Mouse (Mus musculus): ENCODE results near the gene Bglap2. TPM values are rescaled to one million over a fixed set of nuclear protein-coding genes. Genes with fewer than 3 reads are reported as not detected.

Bglap2 gene
- polyA plus RNA-seq, 1 experiment from 2014 or later, result 20.1 TPM

GRCm38 (mm10) chr3:88365705-88366361 lies 12.7 kb downstream of the Bglap2 start:
- DNase-seq (ENCODE audit: low spot score) (no peak), ATAC-seq (ENCODE audit: low FRiP score, low TSS enrichment) (no peak)
- no peak overlapping the region for H3K27ac ChIP-seq (replicated peaks)
- no peak for TF ChIP-seq EP300 (optimal IDR thresholded peaks at IDR 0.05)
- TF ChIP-seq CTCF (IDR thresholded peaks at IDR 0.05; ENCODE audit: low read depth), result peak; percentile 15; the same call in 1 of the 2 replicates
- WGBS, result 51% methylated on average over 34 of the region's 34 CpGs
- peaks cover 14% of the 10 kb centered on the region; the same call in 1 of the 2 replicates for H3K36me3 ChIP-seq (ENCODE audit: control insufficient read depth, insufficient read depth, low read length)
- H3K4me3 ChIP-seq (ENCODE audit: low read depth, low read length), result no peak overlapping the region
- H3K27me3 ChIP-seq (ENCODE audit: control insufficient read depth, insufficient read depth, low read length), result no peaks in the 10 kb centered on the region
- H3K9ac ChIP-seq (ENCODE audit: low read length), result no peak overlapping the region
- H3K4me2 ChIP-seq (replicated peaks; ENCODE audit: low read depth), result no peak overlapping the region
- no peaks in the 10 kb centered on the region for H3K9me3 ChIP-seq (ENCODE audit: control insufficient read depth, low read length)
- peaks cover 3% of the 10 kb centered on the region; the same call in 1 of the 2 replicates for H3K4me1 ChIP-seq (replicated peaks; ENCODE audit: control insufficient read depth, insufficient read depth)

GRCm38 (mm10) chr3:88364337-88364736 lies 14.2 kb downstream of the Bglap2 start, which contains the start of gene Paqr6:
Paqr6 (plus strand) TSS chr3:88364584.
- no peak for TF ChIP-seq EP300 (optimal IDR thresholded peaks at IDR 0.05)
- TF ChIP-seq CTCF (IDR thresholded peaks at IDR 0.05; ENCODE audit: low read depth), result no peak
- H3K4me3 ChIP-seq (ENCODE audit: low read depth, low read length), result peak within 1 kb of the TSS; percentile 30
- H3K27ac ChIP-seq (replicated peaks), result peak within 1 kb of the TSS; percentile 20; the same call in 1 of the 2 replicates
- 3% methylated on average over 16 of the region's 16 CpGs for WGBS
- peak within 1 kb of the TSS; percentile 50; the same call in 1 of the 2 replicates for H3K9ac ChIP-seq (ENCODE audit: low read length)
- no peaks in the 10 kb centered on the region for H3K9me3 ChIP-seq (ENCODE audit: control insufficient read depth, low read length)
- ATAC-seq (ENCODE audit: low FRiP score, low TSS enrichment) (peak; percentile 50; the same call in 1 of the 2 replicates), DNase-seq (ENCODE audit: low spot score) (peak; percentile 81)
- peak within 1 kb of the TSS; percentile 51 for H3K4me2 ChIP-seq (replicated peaks; ENCODE audit: low read depth)
- H3K4me1 ChIP-seq (replicated peaks; ENCODE audit: control insufficient read depth, insufficient read depth), result peaks cover 3% of the 10 kb centered on the region; the same call in 1 of the 2 replicates
- H3K36me3 ChIP-seq (ENCODE audit: control insufficient read depth, insufficient read depth, low read length), result peaks cover 27% of the 10 kb centered on the region
- no peaks in the 10 kb centered on the region for H3K27me3 ChIP-seq (ENCODE audit: control insufficient read depth, insufficient read depth, low read length)

- no peak for DNase-seq (ENCODE audit: low spot score)
- Histone ChIP-seq H3K36me3 (ENCODE audit: control insufficient read depth, insufficient read depth, low read length) (peaks cover 34% of the 10 kb centered on the region), H3K27ac (replicated peaks) (peak overlapping the region; percentile 20; the same call in 1 of the 2 replicates), H3K9ac (ENCODE audit: low read length) (no peak overlapping the region), H3K4me2 (replicated peaks; ENCODE audit: low read depth) (no peak overlapping the region), H3K27me3 (ENCODE audit: control insufficient read depth, insufficient read depth, low read length) (no peaks in the 10 kb centered on the region), H3K4me3 (ENCODE audit: low read depth, low read length) (no peak overlapping the region; the same call in 1 of the 2 replicates), H3K4me1 (replicated peaks; ENCODE audit: control insufficient read depth, insufficient read depth) (peaks cover 3% of the 10 kb centered on the region; the same call in 1 of the 2 replicates), H3K9me3 (ENCODE audit: control insufficient read depth, low read length) (no peaks in the 10 kb centered on the region)
- TF ChIP-seq CTCF (IDR thresholded peaks at IDR 0.05; ENCODE audit: low read depth), result no peak
- no peak for TF ChIP-seq EP300 (optimal IDR thresholded peaks at IDR 0.05)
- WGBS, result 45% methylated on average over 4 of the region's 4 CpGs
- 0 out of 2 replicates have a peak, but pooled peaks have one; percentile 13 for ATAC-seq (ENCODE audit: low FRiP score, low TSS enrichment)
Measured at GRCm38 (mm10) chr3:88363700-88364099, 14.8 kb downstream of the Bglap2 start.

- Histone ChIP-seq H3K4me3 (ENCODE audit: low read depth, low read length) (no peak overlapping the region), H3K27me3 (ENCODE audit: control insufficient read depth, insufficient read depth, low read length) (no peaks in the 10 kb centered on the region), H3K9me3 (ENCODE audit: control insufficient read depth, low read length) (no peaks in the 10 kb centered on the region), H3K9ac (ENCODE audit: low read length) (no peak overlapping the region), H3K36me3 (ENCODE audit: control insufficient read depth, insufficient read depth, low read length) (peaks cover 46% of the 10 kb centered on the region), H3K27ac (replicated peaks) (no peak overlapping the region), H3K4me2 (replicated peaks; ENCODE audit: low read depth) (no peak overlapping the region), H3K4me1 (replicated peaks; ENCODE audit: control insufficient read depth, insufficient read depth) (peaks cover 3% of the 10 kb centered on the region; the same call in 1 of the 2 replicates)
- no peak for TF ChIP-seq EP300 (optimal IDR thresholded peaks at IDR 0.05)
- no peak for TF ChIP-seq CTCF (IDR thresholded peaks at IDR 0.05; ENCODE audit: low read depth)
- no peak for DNase-seq (ENCODE audit: low spot score)
- ATAC-seq (ENCODE audit: low FRiP score, low TSS enrichment), result no peak
- 75% methylated on average over 2 of the region's 2 CpGs for WGBS
Measured at GRCm38 (mm10) chr3:88361612-88362313, 16.7 kb downstream of the Bglap2 start.

GRCm38 (mm10) chr3:88361096-88361495 lies 17.4 kb downstream of the Bglap2 start:
- Histone ChIP-seq H3K27ac (replicated peaks) (no peak overlapping the region), H3K4me3 (ENCODE audit: low read depth, low read length) (no peak overlapping the region), H3K36me3 (ENCODE audit: control insufficient read depth, insufficient read depth, low read length) (peaks cover 52% of the 10 kb centered on the region), H3K27me3 (ENCODE audit: control insufficient read depth, insufficient read depth, low read length) (no peaks in the 10 kb centered on the region), H3K9ac (ENCODE audit: low read length) (no peak overlapping the region), H3K4me1 (replicated peaks; ENCODE audit: control insufficient read depth, insufficient read depth) (peaks cover 3% of the 10 kb centered on the region; the same call in 1 of the 2 replicates), H3K9me3 (ENCODE audit: control insufficient read depth, low read length) (no peaks in the 10 kb centered on the region), H3K4me2 (replicated peaks; ENCODE audit: low read depth) (no peak overlapping the region)
- WGBS, result 72% methylated on average over 6 of the region's 6 CpGs
- ATAC-seq (ENCODE audit: low FRiP score, low TSS enrichment) (no peak), DNase-seq (ENCODE audit: low spot score) (no peak)
- no peak for TF ChIP-seq CTCF (IDR thresholded peaks at IDR 0.05; ENCODE audit: low read depth)
- no peak for TF ChIP-seq EP300 (optimal IDR thresholded peaks at IDR 0.05)
